Mouse (Mus musculus): ENCODE measurements around the gene Hspa12b. TPM values are rescaled to one million over a fixed set of nuclear protein-coding genes. Genes with fewer than 3 reads are reported as not detected.

Hspa12b gene
- total and polyA plus RNA-seq, 3 experiments: 0.56 to 2.0 (median 1.7) TPM

GRCm38 (mm10) chr2:131159938-131160581 is 33.0 kb downstream of the Hspa12b start, which contains the start of gene 1700037H04Rik (continued):
- TF ChIP-seq RAD21 (IDR thresholded peaks at IDR 0.05; ENCODE audit: low read depth, low read length) (no peak), MAX (IDR thresholded peaks at IDR 0.05; ENCODE audit: low read length) (peak; percentile 99), MXI1 (IDR thresholded peaks at IDR 0.05; ENCODE audit: low read depth, low read length) (peak; percentile 77), SIN3A (IDR thresholded peaks at IDR 0.05; ENCODE audit: low read length) (peak; percentile 57; the same call in 1 of the 2 replicates), CHD2 (IDR thresholded peaks at IDR 0.05; ENCODE audit: low read length) (peak; percentile 79)

GRCm38 (mm10) chr2:131160671-131161111 is 33.6 kb downstream of the Hspa12b start:
- Histone ChIP-seq H3K79me2 (replicated peaks; ENCODE audit: control insufficient read depth, extremely low read depth, insufficient read depth, poor library complexity, severe bottlenecking) (no peaks in the 10 kb centered on the region), H3K4me1 (ENCODE audit: control insufficient read depth in 1 of 2, insufficient read depth in 2 of 2) (peaks cover 2 to 17% of the 10 kb centered on the region in 2 experiments; a peak in 3 of 4 replicates), H3K9me3 (replicated peaks; ENCODE audit: low read length) (peaks cover 13% of the 10 kb centered on the region), H3K27ac (ENCODE audit: insufficient read depth, low read depth) (no peak overlapping the region), H3K27me3 (replicated peaks) (no peaks in the 10 kb centered on the region), H3K4me3 (replicated peaks in 1 of 3; ENCODE audit: low read depth in 2 of 3, low read length in 2 of 3, poor library complexity in 1 of 3) (peak overlapping the region; percentile 61 to 71 (median 69)), H3K36me3 (replicated peaks in 1 of 2; ENCODE audit: control insufficient read depth in 1 of 2, insufficient read depth in 1 of 2, low read length in 1 of 2) (peaks cover 0 to 10% of the 10 kb centered on the region in 2 experiments), H3K9ac (ENCODE audit: insufficient read depth, low read depth) (peak overlapping the region; percentile 67), H3K4me2 (ENCODE audit: insufficient read depth, low read depth, poor library complexity, severe bottlenecking) (peak overlapping the region; percentile 72)
- in situ Hi-C loops (cut with MboI; ENCODE audit: low pct_ligation_motif_present, low pct_unique_long_range_greater_than_20kb, low sequenced_read_pairs) (loop anchor here (5.0 kb wide), 1 partner anchor 68 kb away; no protein-coding TSS in a partner anchor), dilution Hi-C loops (cut with MboI; ENCODE audit: extremely low pct_ligation_motif_present, extremely low pct_unique_long_range_greater_than_20kb, low sequenced_read_pairs) (no loop called here)
- TF ChIP-seq CTCF (conservative IDR thresholded peaks at IDR 0.05 in 1 of 2, IDR thresholded peaks at IDR 0.05 in 1 of 2; ENCODE audit: low read depth in 2 of 2, low read length in 2 of 2) (peak in 1 of 2 experiments; percentile 46; a peak in 2 of 4 replicates), ZC3H11A (IDR thresholded peaks at IDR 0.05; ENCODE audit: low read depth, low read length) (no peak), KAT2A (IDR thresholded peaks at IDR 0.05; ENCODE audit: insufficient replicate concordance, low read length) (no peak), NRF1 (IDR thresholded peaks at IDR 0.05; ENCODE audit: low read depth, low read length) (no peak), USF2 (conservative IDR thresholded peaks at IDR 0.05; ENCODE audit: low read depth, low read length) (no peak), MAFK (IDR thresholded peaks at IDR 0.05; ENCODE audit: insufficient replicate concordance, low read length) (no peak), RAD21 (IDR thresholded peaks at IDR 0.05; ENCODE audit: low read depth, low read length) (peak; percentile 18)
- peak; percentile 15 for DNase-seq (ENCODE audit: extremely low read depth)

GRCm38 (mm10) chr2:131163924-131164323 is 36.8 kb downstream of the Hspa12b start:
- Histone ChIP-seq H3K36me3 (replicated peaks in 1 of 2; ENCODE audit: control insufficient read depth in 1 of 2, insufficient read depth in 1 of 2, low read length in 1 of 2) (no peaks in the 10 kb centered on the region), H3K9ac (ENCODE audit: insufficient read depth, low read depth) (no peak overlapping the region), H3K4me2 (ENCODE audit: insufficient read depth, low read depth, poor library complexity, severe bottlenecking) (no peak overlapping the region), H3K27ac (ENCODE audit: insufficient read depth, low read depth) (no peak overlapping the region), H3K4me3 (replicated peaks in 1 of 3; ENCODE audit: low read depth in 2 of 3, low read length in 2 of 3, poor library complexity in 1 of 3) (no peak overlapping the region), H3K4me1 (ENCODE audit: control insufficient read depth in 1 of 2, insufficient read depth in 2 of 2) (peaks cover under 1 to 16% of the 10 kb centered on the region in 2 experiments; a peak in 3 of 4 replicates), H3K79me2 (replicated peaks; ENCODE audit: control insufficient read depth, extremely low read depth, insufficient read depth, poor library complexity, severe bottlenecking) (no peaks in the 10 kb centered on the region), H3K27me3 (replicated peaks) (no peaks in the 10 kb centered on the region), H3K9me3 (replicated peaks; ENCODE audit: low read length) (peaks cover 16% of the 10 kb centered on the region)
- no peak for TF ChIP-seq MAZ (IDR thresholded peaks at IDR 0.05; ENCODE audit: low read depth, low read length)
- no peak for TF ChIP-seq CHD2 (IDR thresholded peaks at IDR 0.05; ENCODE audit: low read length)
- no peak for TF ChIP-seq E2F4 (IDR thresholded peaks at IDR 0.05; ENCODE audit: insufficient replicate concordance, low read depth, low read length)
- TF ChIP-seq USF1 (IDR thresholded peaks at IDR 0.05; ENCODE audit: low read depth, low read length): no peak
- no peak for TF ChIP-seq GABPA (IDR thresholded peaks at IDR 0.05; ENCODE audit: insufficient replicate concordance, low read depth, low read length)
- no peak for TF ChIP-seq ZKSCAN1 (IDR thresholded peaks at IDR 0.05; ENCODE audit: borderline replicate concordance, low read depth, low read length)
- TF ChIP-seq TBP (conservative IDR thresholded peaks at IDR 0.05; ENCODE audit: low read depth, low read length): no peak
- TF ChIP-seq MXI1 (IDR thresholded peaks at IDR 0.05; ENCODE audit: low read depth, low read length): no peak
- no peak for TF ChIP-seq MAFK (IDR thresholded peaks at IDR 0.05; ENCODE audit: insufficient replicate concordance, low read length)
- no peak for TF ChIP-seq NELFE (IDR thresholded peaks at IDR 0.05; ENCODE audit: low read depth, low read length)
- no peak for TF ChIP-seq SMC3 (IDR thresholded peaks at IDR 0.05; ENCODE audit: low read depth, low read length)
- no peak for TF ChIP-seq RAD21 (IDR thresholded peaks at IDR 0.05; ENCODE audit: low read depth, low read length)
- TF ChIP-seq ETS1 (conservative IDR thresholded peaks at IDR 0.05; ENCODE audit: low read depth, low read length): no peak
- dilution Hi-C loops (cut with MboI; ENCODE audit: extremely low pct_ligation_motif_present, extremely low pct_unique_long_range_greater_than_20kb, low sequenced_read_pairs): no loop called here
- in situ Hi-C loops (cut with MboI; ENCODE audit: low pct_ligation_motif_present, low pct_unique_long_range_greater_than_20kb, low sequenced_read_pairs): loop anchor here (5.0 kb wide), 1 partner anchor 72 kb away; no protein-coding TSS in a partner anchor
- DNase-seq (ENCODE audit: extremely low read depth): no peak
